Comparison of ENCODE assay signal across 27 mouse cellular contexts in genomic region chr4:117546616-117547015, GRCm38 (mm10).
"Had no signal": no experiment of that assay in that cellular context is flagged by ENCODE, and none has a peak within 500 bp of the region (broad histone marks: within the 10 kb centered on the region; RNA-seq: fewer than 3 reads in every experiment).

No protein-coding gene starts in this region.

- H3K27me3 ChIP-seq: embryonic facial prominence, embryonic 12.5 days; embryonic facial prominence, embryonic 13.5 days; embryonic facial prominence, embryonic 15.5 days; forebrain, embryonic 13.5 days; forebrain, embryonic 15.5 days had no signal

- H3K9ac ChIP-seq: embryonic facial prominence, embryonic 12.5 days; embryonic facial prominence, embryonic 13.5 days; embryonic facial prominence, embryonic 15.5 days; forebrain, embryonic 12.5 days; forebrain, embryonic 13.5 days; forebrain, embryonic 15.5 days; forebrain, postnatal 0 days had no signal

- H3K36me3 ChIP-seq: embryonic facial prominence, embryonic 10.5 days; embryonic facial prominence, embryonic 12.5 days; embryonic facial prominence, embryonic 13.5 days; embryonic facial prominence, embryonic 15.5 days; forebrain, embryonic 10.5 days; forebrain, embryonic 12.5 days; forebrain, embryonic 15.5 days had no signal

- DNase-seq: cerebellum, adult 9-10 months; cerebellum, adult 9-11 months; cerebellum, postnatal 10 days; cerebellum, postnatal 14 days; cerebellum, postnatal 25 days; cerebellum, postnatal 36 days; embryo, embryonic 11 days; forebrain, postnatal 0 days; gastrocnemius, adult 2 months; gastrocnemius, postnatal 10 days; gastrocnemius, postnatal 14 days; gastrocnemius, postnatal 25 days; gastrocnemius, postnatal 36 days; heart, adult 11 months; heart, adult 18-20 months; heart, adult 2 months had no signal

- ATAC-seq: forebrain, embryonic 13.5 days; forebrain, embryonic 14.5 days; forebrain, embryonic 15.5 days; forebrain, embryonic 16.5 days; forebrain, postnatal 0 days had no signal

- H3K9me3 ChIP-seq: embryonic facial prominence, embryonic 10.5 days; embryonic facial prominence, embryonic 12.5 days; embryonic facial prominence, embryonic 13.5 days; embryonic facial prominence, embryonic 15.5 days; forebrain, embryonic 10.5 days; forebrain, embryonic 12.5 days; forebrain, embryonic 13.5 days; forebrain, embryonic 15.5 days had no signal

- H3K27ac ChIP-seq: embryonic facial prominence, embryonic 10.5 days; embryonic facial prominence, embryonic 12.5 days; embryonic facial prominence, embryonic 13.5 days; embryonic facial prominence, embryonic 15.5 days; forebrain, embryonic 10.5 days; forebrain, embryonic 12.5 days; forebrain, embryonic 13.5 days; forebrain, embryonic 15.5 days; gastrocnemius, adult 2 months; heart, adult 2 months had no signal

- H3K4me2 ChIP-seq: embryonic facial prominence, embryonic 12.5 days; embryonic facial prominence, embryonic 13.5 days; embryonic facial prominence, embryonic 15.5 days; forebrain, embryonic 12.5 days; forebrain, embryonic 13.5 days; forebrain, embryonic 15.5 days had no signal

- H3K4me3 ChIP-seq: embryonic facial prominence, embryonic 10.5 days; embryonic facial prominence, embryonic 12.5 days; embryonic facial prominence, embryonic 13.5 days; embryonic facial prominence, embryonic 15.5 days; erythroblast, embryonic 14.5 days; forebrain, embryonic 10.5 days; forebrain, embryonic 12.5 days; forebrain, embryonic 13.5 days; forebrain, embryonic 15.5 days; gastrocnemius, adult 2 months; heart, adult 2 months had no signal
